Mouse (Mus musculus) heart, adult 11 months (tissue): ENCODE results near the gene Gtf2ird2.
A peak's percentile ranks its signal among the peaks of the same experiment; 100 is the strongest.

ENCODE experiments used
- DNase-seq: peaks from one replicate; pipeline ENCODE4 v3.0.0; 2022

The Gtf2ird2 gene

DNA sequence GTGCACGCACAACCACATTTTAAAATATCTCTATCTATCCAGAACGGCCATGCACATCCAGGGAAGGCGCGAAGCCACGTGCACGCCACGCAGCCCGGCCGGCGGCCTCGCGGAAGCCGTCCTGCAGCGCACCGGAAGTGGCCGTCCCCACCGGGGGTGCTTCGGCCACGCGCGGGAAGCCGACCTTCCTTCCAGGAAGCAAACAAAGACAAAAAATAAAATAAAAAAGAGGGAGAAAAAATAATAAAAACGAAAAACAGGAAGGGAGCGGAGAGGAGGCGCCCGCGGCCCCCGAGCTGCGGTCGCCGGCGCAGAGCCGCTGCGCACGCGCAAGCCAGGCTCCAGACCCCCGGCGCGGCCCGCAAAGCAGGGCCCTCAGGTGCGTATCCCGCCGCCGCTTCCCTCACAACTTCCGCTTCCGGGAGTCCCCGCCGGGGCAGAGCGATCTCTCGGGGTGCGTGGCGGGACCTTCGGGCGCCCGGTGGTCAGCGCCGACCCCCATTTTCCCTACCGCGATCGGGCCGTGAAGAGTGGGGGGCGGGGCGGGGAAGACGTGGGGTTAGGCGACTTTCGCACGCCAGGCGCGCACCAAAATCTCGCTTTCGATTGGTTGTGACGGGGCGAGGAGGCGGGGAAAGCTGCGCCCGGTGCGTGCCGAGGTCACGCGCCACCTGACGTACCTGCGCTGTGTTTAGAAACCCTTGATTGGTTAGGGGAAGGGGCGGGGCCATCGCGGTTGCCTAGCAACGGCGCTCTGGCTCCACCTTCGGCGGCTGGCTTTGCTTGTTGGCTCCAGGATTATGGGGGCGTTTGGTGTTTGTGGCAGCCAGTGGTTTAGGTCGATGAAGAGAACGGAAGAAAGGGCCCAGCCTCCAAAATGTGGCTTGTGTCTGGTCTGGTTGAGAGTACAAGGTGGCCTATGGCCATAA lies at the start of gene Gtf2ird2:
Gene Gtf2ird2, plus strand, starts transcription at position 140 of the 929 bp plus-strand sequence.
- DNase-seq, result peak; percentile 100

DNA sequence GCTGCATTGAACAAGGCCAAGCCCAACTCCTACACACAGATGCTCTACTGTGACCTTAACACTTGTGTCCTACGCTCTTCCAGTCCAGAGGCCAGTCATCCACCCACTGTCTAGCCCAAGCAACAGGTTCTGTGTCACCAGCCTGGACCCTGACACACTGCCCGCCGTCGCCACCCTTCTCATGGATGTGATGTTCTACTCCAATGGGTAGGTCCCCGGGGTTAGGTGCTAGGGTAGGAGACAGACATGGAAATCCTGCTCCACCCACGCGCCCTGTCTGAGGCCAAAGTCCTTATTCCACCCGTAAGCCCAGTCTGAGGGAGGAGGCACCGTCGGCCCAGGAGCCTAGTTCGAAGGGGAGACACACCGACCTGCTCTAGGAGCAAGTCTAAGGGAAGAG lies 47.8 kb upstream of the Gtf2ird2 start:
- no peak for DNase-seq

DNA sequence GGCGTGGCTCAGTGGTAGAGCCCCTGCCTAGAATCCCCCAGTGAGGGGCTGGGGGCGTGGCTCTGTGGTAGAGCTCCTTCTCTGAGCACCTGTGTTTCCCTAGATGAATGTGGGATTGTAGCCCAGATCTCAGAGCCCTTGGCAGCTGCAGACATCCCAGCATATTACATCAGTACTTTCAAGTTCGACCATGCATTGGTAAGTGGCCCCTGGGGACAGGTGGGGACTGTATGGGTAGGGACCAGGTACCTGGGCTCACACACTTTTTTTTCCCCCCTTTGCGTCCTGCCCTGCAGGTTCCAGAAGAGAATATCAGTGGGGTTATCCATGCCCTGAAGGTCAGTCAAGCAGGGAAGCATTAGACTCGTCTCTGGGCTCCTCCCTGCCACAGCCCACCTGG lies 45.9 kb upstream of the Gtf2ird2 start:
- DNase-seq, result no peak

DNA sequence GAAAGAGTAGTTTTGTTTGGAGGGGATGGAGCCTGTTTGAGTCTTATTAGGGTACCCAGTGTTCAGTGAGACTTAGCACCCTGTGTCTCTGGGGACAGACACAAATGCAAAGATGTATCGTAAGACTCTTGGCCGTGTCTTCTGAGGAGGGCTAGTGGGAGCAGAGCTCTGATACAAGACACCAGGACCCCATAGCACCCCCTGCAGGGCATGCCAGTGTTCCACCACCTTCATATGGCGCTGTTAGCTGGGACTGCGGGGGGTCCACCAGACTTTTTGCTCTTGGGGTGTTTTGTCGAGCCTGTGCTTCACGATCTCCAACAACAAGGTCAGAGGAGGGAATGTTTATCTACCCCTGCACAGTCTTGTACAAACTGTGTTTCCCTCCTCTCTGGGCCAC lies 44.4 kb upstream of the Gtf2ird2 start:
- no peak for DNase-seq

DNA sequence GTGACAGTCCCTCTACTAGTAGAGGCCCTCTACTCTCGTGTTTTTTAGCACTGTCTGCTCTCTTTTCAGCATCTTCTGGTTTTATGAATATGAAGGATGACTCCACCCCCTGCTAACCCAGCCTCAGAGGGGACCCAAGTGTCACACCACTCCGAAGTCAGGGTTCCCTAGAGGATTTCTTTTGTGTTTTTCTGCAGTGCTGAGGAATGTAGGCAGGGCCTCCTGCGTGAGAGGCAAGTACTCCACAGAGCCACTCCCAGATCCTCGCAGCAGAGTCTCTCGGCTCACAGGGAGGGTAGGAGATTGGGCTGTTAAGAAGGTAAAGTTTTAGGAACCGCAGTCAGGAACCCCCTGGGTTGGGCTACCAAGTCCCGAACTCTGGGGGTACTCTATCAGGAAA lies 42.6 kb upstream of the Gtf2ird2 start:
- DNase-seq, result no peak

DNA sequence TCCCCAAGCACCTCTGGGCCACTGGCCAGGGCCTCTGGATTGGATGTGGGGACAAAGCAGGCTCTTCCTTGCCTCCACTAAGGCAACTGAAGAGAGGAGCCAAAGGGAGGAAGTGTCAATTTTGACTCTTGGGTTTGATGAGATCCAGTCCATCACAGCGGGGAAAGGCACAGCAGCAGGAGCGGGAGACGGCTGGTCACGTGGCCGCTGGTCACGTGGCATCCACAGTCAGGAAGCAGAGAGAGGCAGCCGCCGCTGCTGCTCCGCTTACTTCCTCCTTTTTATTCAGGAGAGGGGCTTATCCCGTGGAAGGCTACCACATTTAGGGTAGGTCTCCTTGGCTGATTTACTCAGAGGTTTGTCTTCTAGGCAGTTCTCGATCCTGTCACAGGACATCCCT lies 41.4 kb upstream of the Gtf2ird2 start:
- no peak for DNase-seq

DNA sequence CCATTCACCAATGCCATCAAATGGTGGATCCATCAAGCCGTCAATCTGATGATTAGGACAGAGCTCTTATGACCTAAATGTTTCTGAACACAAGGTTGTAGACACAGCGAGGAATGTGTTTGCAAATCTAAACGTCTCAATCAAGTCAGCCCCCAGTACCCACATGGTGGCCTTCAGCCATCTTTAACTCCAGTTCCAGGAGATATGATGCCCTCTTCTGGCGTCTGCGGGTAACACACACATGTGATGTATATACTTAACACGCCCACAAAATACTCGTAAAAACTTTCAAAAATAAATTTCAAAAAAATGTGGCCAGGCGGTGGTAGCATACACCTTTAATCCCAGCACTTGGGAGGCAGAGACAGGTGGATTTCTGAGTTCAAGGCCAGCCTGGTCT lies 38.8 kb upstream of the Gtf2ird2 start:
- no peak for DNase-seq

DNA sequence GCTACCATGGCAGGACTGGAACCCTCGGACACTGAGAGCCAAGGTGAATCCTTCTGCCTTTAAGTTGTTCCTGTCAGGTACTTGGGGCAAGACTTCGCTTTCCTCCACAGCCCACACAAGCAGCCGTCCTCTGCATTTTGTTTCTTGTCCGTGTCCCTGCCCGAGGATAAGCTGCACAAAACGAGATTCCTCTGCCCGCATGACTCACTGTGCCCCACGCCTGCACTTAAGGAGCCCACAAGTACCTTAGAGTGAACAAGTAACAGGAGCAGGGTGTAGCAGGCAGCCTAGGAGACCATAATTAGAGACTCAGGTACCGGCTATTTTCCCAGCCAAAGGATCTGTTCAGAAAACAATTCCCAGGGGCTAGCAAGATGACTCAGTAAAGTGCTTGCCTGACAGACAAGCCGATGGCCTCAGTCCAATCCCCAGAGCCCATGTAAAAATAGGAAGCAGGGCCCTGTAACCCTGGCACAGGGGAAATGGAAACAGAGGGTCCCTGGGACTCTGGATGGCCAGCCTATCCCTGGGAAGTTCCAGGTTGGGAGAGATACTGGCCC lies 36.5 kb upstream of the Gtf2ird2 start:
- no peak for DNase-seq

DNA sequence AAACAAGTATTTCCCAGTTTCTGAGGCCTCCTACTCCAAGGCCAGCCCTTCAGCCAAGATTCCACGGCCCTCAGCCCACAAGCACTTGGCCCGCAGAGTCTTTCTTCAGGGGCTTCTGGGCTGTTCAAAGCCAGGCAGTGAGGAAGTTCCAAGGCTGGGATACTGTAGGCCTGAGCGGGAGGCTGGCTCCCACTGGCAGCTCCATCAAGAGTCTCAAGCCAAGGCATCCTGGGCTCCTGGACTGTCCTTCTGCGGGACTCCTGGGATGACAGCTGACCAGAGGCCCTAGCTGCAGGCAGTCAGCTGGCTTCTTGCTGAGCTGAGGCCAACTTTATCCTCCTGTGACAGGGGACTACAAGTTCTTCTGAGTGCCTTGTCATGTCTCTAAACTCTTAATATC lies 35.7 kb upstream of the Gtf2ird2 start:
- peak; percentile 95 for DNase-seq

DNA sequence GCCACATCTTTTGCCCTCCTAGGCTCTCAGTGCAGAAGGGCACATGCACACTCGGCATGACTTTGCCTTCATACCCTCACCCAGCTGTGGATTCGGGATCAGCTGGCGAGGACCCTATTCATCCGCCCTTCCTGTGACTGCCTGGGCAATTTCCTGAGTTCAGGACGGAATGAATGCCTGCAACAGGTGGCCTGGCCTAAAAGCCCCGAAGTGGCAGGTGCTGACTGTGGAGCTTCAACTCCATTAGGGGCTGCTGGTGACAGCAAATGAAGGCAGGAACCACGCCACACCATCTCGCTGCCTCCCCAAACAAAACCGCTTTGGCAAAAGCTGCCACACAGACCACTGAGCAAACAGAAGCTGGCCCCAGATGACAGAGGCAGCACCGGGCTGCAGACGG lies 31.9 kb upstream of the Gtf2ird2 start:
- DNase-seq, result no peak

DNA sequence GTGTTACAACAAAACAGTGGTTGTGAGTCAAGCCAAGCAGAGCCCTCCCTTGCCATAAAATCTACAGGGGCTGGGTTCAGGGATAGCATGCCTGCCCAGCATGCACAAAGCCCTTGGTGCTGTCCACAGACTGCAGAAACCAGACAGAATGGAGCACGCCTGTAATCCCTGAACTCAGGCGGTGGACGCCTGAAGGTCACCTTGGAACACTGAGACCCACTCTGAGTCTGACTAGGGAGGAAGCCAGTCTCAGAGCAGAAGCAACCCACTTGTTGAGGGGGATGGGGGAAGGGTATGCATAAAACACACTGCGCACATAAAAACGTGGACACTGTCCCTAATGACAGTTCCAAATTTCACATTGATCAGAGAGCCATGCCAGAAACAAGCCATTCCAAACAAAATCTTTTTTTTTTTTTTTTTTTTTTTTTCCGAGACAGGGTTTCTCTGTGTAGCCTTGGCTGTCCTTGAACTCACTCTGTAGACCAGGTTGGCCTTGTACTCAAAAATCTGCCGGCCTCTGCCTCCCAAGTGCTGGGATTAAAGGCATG lies 27.8 kb upstream of the Gtf2ird2 start:
- no peak for DNase-seq

DNA sequence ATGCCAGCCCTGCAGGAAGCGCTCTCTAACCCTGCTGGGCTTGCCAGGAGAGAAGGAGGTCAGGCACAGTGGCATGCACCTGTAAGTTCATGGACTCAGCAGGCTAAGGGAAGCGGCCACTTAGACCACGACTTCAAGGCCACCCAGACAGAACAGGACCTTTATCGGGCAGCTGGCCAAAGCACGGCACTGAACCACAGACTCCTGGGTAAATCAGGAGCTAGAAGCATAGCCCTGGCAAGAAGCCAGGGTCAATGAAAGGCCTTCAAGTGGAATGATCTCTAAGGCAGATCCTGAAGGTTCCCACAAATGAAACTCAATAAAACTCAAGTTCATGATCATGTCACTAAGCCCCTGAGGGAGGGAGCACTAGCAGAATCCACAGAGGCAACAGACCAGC lies 19.1 kb upstream of the Gtf2ird2 start:
- DNase-seq, result no peak

DNA sequence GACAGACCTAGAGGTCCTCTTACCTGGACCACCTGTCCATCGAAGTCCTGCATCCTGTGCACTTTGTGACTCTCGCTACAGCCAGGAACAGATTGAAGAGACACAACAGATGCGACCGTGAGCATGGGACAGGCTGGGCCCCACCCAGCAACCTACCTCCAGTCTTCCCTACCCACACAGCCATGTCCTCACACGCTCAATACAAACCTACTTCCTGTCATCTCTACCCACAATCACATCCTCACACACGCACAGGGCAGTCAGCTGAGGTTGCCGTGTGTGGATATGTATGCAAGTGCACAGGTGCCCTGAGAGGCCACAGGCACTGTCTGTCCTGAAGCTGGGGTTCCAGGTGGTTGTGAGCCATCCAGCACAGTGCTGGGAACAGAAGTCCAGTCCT lies 17.2 kb upstream of the Gtf2ird2 start:
- DNase-seq, result no peak

DNA sequence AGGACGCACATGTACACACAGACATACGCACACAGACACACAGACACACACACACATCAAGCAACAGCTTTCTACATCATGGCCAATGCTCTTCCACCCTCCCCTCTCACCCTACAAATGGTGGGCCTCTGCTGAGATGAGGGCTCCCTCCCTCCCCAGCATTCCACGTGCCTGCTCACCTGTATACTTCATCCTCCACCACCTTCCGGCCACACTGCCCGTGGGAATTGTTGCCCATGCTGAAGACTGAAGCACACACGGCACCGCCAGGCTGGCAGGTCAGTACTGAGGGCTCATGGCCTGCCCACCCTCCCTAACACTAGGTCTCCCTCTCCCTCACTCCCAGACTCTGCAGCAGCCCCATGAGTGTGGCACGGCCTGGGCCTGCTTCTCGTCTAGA lies 15.8 kb upstream of the Gtf2ird2 start:
- no peak for DNase-seq

DNA sequence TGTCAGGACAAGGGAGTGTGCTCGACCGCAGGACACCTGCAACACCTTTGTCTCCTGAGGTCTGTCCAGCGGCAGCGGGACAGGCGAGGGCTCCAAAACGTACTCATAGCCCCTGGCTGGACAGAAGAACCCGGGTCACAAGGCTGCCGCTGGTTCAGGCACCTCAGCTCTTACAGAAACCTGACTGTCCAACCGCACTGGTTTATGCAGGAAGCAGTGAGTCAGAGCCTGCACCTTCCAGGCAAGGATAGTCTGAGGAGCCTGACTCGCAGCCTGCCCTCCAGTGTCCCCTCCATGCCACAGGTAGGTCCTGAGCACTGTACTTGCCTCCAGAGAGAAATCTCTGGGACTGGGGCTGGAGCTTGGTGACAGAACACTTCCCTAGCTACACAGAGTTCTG lies 14.6 kb upstream of the Gtf2ird2 start:
- no peak for DNase-seq

DNA sequence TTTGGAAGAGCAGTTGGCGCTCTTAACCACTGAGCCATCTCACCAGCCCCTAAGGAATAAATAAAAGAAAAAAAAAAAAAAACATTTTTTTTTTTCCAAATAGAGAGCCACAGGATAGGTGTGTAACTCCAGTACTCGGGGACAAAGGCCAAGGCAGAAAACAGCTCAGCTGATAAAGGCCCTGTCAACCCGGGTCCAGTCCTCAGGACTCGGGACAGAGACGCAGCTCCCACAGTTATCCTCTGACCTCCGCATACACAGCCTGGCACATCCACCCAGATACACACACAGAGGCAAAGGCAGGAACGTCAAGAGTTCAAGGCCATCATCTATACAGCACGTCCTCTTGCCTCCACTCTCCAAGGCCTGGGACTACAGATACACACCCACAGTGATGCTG lies 13.7 kb upstream of the Gtf2ird2 start:
- DNase-seq, result no peak

DNA sequence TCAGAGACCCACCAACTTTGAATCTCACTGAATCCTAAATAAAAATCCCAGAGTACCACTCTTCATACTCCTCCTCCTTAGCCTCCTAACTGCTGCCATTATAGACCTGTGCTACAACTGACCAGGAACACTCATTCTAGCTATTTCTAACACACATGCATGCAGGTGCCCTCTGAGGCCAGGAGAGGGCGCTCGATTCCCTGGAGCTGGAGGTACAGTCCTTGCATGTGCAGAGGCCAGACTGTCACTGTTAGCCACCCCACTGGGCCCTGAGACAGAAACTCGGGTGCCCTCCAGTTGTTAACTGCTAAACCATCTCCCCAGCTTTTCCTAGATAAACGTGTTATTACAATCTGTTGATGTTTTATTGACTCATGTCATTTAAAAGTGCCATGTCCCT lies 10.6 kb upstream of the Gtf2ird2 start:
- DNase-seq, result no peak

DNA sequence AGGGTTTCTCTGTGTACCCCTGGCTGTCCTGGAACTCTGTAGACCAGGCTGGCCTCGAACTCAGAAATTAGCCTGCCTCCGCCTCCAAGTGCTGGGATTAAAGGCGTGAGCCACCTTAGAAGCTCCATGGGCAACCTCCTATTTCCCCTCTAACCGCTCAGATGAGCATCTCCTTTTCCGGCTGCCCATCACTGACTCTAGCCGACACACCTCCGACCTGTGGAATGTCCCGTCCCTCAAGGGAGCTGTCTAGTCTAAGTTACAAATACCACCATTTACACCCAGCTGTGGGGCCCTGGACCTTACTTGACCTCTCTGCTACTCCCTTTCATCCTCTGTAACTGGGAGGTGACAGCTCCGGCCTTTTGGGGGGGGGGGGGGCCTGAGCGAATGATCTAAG lies 8.1 kb upstream of the Gtf2ird2 start:
- DNase-seq, result no peak

DNA sequence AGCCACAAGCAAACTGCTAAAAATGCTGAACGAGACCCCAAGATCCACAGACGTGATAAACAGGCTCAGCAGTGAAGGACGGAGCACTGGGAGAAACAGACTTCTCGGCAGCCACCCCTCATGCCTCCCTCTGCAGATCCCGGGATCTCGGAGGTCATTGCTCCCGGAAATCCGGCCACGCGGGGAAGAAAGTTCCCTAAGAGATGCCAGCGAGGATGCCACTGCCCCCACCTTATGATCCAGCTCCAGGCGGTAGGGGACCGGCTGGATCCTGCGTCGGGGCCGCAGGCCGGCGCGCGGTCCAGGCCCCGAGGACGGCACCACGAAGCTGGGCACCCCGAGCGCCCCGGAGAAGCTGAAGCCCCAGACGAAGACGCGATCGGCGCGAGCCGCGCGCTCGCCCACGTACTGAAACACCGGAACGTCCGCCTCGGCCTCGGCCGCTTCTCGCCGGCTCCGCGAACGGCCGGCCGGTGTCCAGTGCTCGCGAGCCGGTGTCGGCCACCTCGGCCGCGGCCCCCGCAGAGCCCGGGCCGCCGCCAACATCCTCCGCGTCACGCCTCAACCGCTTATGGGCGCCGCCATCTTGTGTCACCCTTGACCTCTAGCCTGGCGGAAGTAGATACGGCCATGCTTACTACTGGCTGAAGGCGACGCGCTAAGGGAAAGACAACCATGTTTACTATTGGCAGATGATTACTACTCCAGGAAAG lies 7.5 kb upstream of the Gtf2ird2 start, which contains the start of gene Rcc1l:
Gene Rcc1l, minus strand, starts transcription at position 606 of the 713 bp plus-strand sequence.
- peak; percentile 98 for DNase-seq

DNA sequence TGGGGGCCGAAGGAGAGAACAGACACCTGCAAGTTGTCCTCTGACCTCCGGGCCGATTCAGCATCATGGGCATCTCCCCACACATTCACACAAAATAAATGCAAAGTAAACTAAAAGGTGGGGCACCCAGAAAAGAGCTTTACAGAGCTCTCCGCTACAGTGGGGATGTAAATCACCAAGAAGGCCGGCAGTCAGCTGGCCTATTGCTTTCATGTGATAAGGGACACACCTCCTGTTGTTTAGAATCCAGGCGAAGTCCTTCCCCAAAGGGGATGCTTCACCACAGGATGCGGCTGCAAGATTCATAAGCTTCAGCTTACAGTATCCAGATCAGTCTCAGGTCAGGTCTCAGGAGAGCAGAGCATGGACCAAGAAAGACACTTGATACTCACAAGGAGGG lies 5.3 kb upstream of the Gtf2ird2 start:
- DNase-seq, result no peak

DNA sequence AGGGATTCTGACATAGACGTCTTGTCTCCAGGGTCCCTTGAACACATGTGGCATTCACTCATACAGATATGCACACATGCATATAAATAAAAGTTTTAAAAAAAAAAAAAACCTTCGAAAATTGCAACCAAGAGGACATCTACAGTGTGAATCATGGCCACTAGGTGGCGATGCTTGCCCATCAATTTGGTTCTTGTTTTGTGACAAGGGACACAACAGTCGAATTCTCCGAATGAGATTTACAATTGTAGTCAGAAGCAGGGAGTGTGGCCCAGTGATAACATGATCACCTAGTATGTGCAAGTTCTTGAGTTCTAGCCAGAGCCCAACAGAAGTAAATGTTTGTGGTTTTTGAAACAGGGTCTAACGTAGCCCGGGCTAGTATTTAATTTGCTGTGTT lies 3.9 kb upstream of the Gtf2ird2 start:
- no peak for DNase-seq

DNA sequence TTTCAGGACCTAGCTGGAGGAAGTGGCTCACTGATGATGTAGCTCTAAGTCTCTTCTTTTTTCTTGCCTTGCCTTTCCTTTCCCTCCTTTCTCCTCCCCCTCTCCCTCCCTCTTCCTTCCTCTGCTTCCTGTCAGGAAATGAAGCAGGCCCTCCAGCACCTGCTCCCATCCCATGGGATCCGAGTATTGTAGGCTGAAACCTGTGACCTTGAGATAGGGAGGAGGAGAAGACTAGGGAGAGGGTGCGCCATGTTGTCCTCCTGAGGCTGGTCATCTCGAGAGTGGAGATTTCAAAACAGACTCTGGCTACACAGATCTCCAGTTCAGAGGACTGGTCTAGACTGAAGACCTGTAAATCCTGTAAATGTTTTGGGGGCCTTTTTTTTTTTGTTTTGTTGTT lies 1.6 kb upstream of the Gtf2ird2 start:
- DNase-seq, result peak; percentile 93

DNA sequence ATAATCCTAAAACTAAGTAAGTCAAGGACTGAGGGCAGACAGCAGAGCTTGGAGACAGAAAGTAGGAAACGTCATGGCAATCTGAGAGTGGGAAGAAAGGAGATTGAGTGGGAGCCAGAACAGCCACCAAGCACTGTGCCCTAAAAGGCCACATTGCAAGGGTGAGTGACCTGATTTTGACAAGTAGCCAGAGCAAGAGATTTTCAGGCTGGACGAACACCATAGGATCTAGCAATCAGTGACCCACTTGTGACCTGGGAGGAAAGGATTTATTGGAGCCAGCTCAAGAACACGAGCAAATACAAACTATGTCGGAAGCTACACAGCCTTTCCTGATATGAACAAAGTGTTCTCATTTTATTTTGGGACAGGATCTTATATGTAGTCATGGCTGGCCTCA lies 1.1 kb upstream of the Gtf2ird2 start:
- DNase-seq, result peak; percentile 97

DNA sequence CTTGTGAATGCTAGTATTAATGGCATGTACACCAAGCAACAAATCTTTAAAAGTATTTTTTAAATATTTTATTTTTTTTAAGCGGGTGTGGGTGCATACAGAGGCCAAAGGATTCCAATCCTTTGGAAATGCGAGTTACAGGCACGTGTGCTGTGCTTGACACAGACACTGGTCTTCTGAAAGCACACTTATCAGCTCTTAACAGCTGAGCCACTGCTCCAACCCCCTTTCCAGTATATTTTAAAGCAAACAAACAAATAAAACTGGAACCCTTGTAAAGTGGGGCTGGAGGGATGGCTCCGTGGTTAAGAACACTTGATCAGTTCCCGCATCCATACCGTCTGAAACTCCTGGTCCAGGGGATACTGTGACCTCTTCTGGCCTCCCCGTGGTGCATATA lies 657 bp upstream of the Gtf2ird2 start:
- no peak for DNase-seq
